Mouse (Mus musculus) heart, adult 2 months (tissue): ENCODE results near the gene Elmsan1.

Experiments
- CTCF ChIP-seq: fragments of 200-600 bp; IDR thresholded peaks from 2 replicates; pipeline ENCODE4 v1.8.1; 2022; ENCODE audit warnings: antibody characterized with exemption, mild to moderate bottlenecking, moderate library complexity
- POLR2A ChIP-seq: fragments of 200-500 bp; IDR thresholded peaks from 2 replicates; pipeline ENCODE4 v1.6.1; 2011; ENCODE audit warnings: mild to moderate bottlenecking, low read depth, low read length, control low read depth; ENCODE audit not compliant: insufficient read depth

DNA sequence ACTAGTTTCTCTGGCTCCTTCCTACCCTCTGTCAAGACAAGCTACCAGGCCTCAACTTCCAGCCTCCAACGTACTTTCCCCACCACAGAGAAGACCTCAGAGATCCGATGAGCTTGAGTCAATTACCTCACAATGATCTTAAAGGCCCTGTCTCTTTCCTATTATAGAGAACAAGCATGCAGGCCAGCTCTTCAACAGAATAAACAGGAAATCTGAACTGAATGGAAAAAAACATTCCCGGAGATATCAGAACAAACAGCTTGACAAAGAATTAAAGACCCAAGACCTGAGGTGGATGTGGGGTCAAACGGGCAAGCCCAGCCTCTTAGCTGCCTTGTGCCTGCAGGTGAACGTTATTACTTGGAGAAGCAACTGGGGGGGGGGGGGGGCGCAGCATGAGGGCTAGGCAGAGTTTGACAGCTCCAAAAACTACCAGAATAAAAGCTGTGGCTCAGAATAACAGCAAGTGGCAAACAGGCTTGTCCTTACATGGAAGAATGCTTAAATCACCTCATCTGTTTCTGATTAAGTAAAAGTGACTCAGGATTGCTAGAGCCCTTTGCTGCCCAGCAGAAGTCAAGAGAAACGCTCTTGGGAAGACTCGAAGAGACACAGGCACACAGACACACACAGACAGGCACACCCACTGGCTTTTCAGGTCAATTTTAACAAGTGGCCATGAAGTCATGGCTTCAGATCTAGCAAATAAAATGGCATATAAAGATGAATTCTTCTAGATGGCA lies 52.9 kb downstream of the Elmsan1 start:
- TF ChIP-seq POLR2A (no peak), CTCF (no peak)
